Mouse (Mus musculus): Measurements from ENCODE around the gene Adam10. TPM values are rescaled to one million over a fixed set of nuclear protein-coding genes. Genes with fewer than 3 reads are reported as not detected.

Gene Adam10
- polyA plus RNA-seq, 1 experiment from 2014 or later = 72.1 TPM

GRCm38 (mm10) chr9:70653875-70654274 is 24.9 kb upstream of the Adam10 start:
- H3K9me3 ChIP-seq (ENCODE audit: control insufficient read depth, low read length) = no peaks in the 10 kb centered on the region
- H3K36me3 ChIP-seq (ENCODE audit: control insufficient read depth, insufficient read depth, low read length) = peaks cover 3% of the 10 kb centered on the region; the same call in 1 of the 2 replicates
- peak overlapping the region; percentile 65; the same call in 1 of the 2 replicates for H3K4me2 ChIP-seq (ENCODE audit: low read length)
- H3K27ac ChIP-seq (replicated peaks in 1 of 2; ENCODE audit: control insufficient read depth in 1 of 2, insufficient read depth in 1 of 2, low read depth in 2 of 2, low read length in 2 of 2) = no peak overlapping the region
- WGBS = 80% methylated on average over 2 of the region's 2 CpGs
- ATAC-seq (ENCODE audit: insufficient number of reproducible peaks, insufficient read depth, low FRiP score, low read depth) = no peak
- H3K4me1 ChIP-seq (ENCODE audit: control insufficient read depth in 2 of 2, insufficient read depth in 2 of 2, low read length in 2 of 2) = peaks cover 2 to 16% of the 10 kb centered on the region in 2 experiments; a peak in 3 of 4 replicates
- no peak overlapping the region for H3K9ac ChIP-seq (ENCODE audit: low read length)
- no peaks in the 10 kb centered on the region for H3K27me3 ChIP-seq (ENCODE audit: control insufficient read depth, insufficient read depth, low read length)
- no peak overlapping the region for H3K4me3 ChIP-seq (ENCODE audit: control insufficient read depth in 1 of 2, insufficient read depth in 1 of 2, low read depth in 1 of 2, low read length in 2 of 2)

DNA sequence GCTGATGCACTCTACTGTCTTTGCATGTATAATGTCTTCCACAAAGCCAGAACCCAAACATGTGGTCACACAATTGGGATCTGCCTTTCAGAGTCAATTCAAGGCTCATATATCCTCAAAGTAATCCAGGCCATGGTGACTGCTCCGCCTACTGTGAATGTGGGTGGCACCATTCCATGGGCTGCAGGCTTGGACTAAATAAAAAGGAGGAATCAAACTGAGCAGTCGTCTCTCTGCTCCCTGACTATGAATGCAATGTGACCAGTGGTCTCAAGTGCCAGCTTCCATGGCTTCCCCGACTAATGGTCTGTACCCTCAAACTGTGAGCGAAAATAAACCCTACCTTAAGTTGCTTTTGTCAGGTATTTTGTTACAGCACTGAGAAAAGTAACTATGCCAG is 24.3 kb upstream of the Adam10 start:
- 77% methylated on average over 4 of the region's 4 CpGs for WGBS
- Histone ChIP-seq H3K36me3 (ENCODE audit: control insufficient read depth, insufficient read depth, low read length) (peaks cover 3% of the 10 kb centered on the region; the same call in 1 of the 2 replicates), H3K4me3 (ENCODE audit: control insufficient read depth in 1 of 2, insufficient read depth in 1 of 2, low read depth in 1 of 2, low read length in 2 of 2) (no peak overlapping the region), H3K4me2 (ENCODE audit: low read length) (peak overlapping the region; percentile 65), H3K9ac (ENCODE audit: low read length) (no peak overlapping the region), H3K27me3 (ENCODE audit: control insufficient read depth, insufficient read depth, low read length) (no peaks in the 10 kb centered on the region), H3K9me3 (ENCODE audit: control insufficient read depth, low read length) (no peaks in the 10 kb centered on the region), H3K4me1 (ENCODE audit: control insufficient read depth in 2 of 2, insufficient read depth in 2 of 2, low read length in 2 of 2) (peaks cover 2 to 16% of the 10 kb centered on the region in 2 experiments; a peak in 3 of 4 replicates), H3K27ac (replicated peaks in 1 of 2; ENCODE audit: control insufficient read depth in 1 of 2, insufficient read depth in 1 of 2, low read depth in 2 of 2, low read length in 2 of 2) (no peak overlapping the region)
- no peak for ATAC-seq (ENCODE audit: insufficient number of reproducible peaks, insufficient read depth, low FRiP score, low read depth)

DNA sequence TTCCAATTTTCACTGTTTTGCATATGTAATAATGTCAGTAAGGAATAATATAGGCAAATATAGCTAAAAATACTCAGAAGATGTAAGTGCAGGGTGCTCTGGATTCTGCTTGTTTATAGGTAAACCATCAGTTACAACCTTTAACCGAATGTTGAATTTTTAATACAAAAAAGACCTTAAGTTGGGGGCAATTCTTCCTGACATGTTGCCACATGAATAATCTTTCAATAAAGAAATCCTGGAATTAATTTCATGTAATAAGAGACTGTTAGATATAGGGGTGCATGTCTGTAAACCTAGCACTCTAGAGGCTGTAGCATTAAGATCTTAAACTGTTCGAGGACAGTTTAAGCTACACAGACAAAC is 23.1 kb upstream of the Adam10 start:
- no peak for ATAC-seq (ENCODE audit: insufficient number of reproducible peaks, insufficient read depth, low FRiP score, low read depth)
- Histone ChIP-seq H3K4me1 (ENCODE audit: control insufficient read depth in 2 of 2, insufficient read depth in 2 of 2, low read length in 2 of 2) (peaks cover 2 to 16% of the 10 kb centered on the region in 2 experiments; a peak in 3 of 4 replicates), H3K9me3 (ENCODE audit: control insufficient read depth, low read length) (no peaks in the 10 kb centered on the region), H3K36me3 (ENCODE audit: control insufficient read depth, insufficient read depth, low read length) (no peaks in the 10 kb centered on the region), H3K27me3 (ENCODE audit: control insufficient read depth, insufficient read depth, low read length) (no peaks in the 10 kb centered on the region), H3K9ac (ENCODE audit: low read length) (peak overlapping the region; percentile 90), H3K4me3 (ENCODE audit: control insufficient read depth in 1 of 2, insufficient read depth in 1 of 2, low read depth in 1 of 2, low read length in 2 of 2) (peak overlapping the region; percentile 91 to 95; a peak in 3 of 4 replicates), H3K4me2 (ENCODE audit: low read length) (peak overlapping the region; percentile 65), H3K27ac (replicated peaks in 1 of 2; ENCODE audit: control insufficient read depth in 1 of 2, insufficient read depth in 1 of 2, low read depth in 2 of 2, low read length in 2 of 2) (no peak overlapping the region)
- 31% methylated on average over 2 of the region's 2 CpGs for WGBS

DNA sequence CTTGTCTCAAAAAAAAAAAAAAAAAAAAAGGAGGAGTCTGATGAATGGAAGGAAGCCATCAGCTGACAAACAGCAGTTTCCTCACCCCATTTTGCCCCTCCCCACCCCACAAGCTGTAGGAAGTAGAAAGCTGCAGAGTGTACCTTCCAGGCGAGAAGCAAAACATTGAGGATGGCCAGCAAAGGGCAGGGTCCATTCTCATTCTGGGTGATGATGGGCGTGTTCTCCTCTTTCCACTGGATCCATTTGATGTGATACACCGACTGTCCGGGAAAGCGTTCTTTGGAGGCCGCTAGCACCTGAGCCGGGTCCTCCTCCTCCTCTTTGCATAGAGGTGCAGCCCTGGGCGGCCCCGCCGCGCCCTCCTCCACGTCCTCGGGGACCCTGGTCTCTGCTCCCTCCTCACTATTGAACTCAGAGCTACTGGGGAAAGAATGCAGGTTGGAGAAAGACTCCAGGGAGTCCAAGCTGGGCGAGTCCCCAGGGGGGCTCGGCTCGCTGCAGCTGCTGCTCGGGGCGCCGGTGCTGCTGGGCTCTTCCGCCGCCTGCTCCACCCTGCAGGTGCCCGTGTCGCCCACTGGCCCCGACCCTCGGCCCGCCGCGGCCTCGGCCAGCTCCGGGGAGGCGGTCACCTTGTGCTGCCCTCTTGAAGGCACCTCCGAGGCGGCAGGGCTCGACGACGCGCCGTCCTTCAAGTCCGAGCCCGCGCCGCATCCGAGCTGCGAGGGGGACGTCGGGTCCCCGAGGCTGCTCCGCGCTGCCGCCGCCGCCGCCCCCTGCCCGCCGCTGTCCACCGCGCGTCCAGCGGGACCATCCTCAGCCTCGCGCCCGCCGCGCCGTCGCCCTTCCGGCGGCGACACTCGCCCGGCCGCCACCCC is 22.4 kb upstream of the Adam10 start, which contains the start of gene Gm10642:
Gene Gm10642 (plus strand): TSS at position 122 of the 878 bp plus-strand sequence.
- peak; percentile 75 for ATAC-seq (ENCODE audit: insufficient number of reproducible peaks, insufficient read depth, low FRiP score, low read depth)
- Histone ChIP-seq H3K27ac (replicated peaks in 1 of 2; ENCODE audit: control insufficient read depth in 1 of 2, insufficient read depth in 1 of 2, low read depth in 2 of 2, low read length in 2 of 2) (peak within 1 kb of the TSS; percentile 92 to 96), H3K4me1 (ENCODE audit: control insufficient read depth in 2 of 2, insufficient read depth in 2 of 2, low read length in 2 of 2) (peaks cover 2 to 16% of the 10 kb centered on the region in 2 experiments; a peak in 3 of 4 replicates), H3K9ac (ENCODE audit: low read length) (peak within 1 kb of the TSS; percentile 90), H3K4me3 (ENCODE audit: control insufficient read depth in 1 of 2, insufficient read depth in 1 of 2, low read depth in 1 of 2, low read length in 2 of 2) (peak within 1 kb of the TSS; percentile 91 to 95), H3K4me2 (ENCODE audit: low read length) (peak within 1 kb of the TSS; percentile 65), H3K9me3 (ENCODE audit: control insufficient read depth, low read length) (no peaks in the 10 kb centered on the region), H3K36me3 (ENCODE audit: control insufficient read depth, insufficient read depth, low read length) (no peaks in the 10 kb centered on the region), H3K27me3 (ENCODE audit: control insufficient read depth, insufficient read depth, low read length) (no peaks in the 10 kb centered on the region)
- 0% methylated on average over 63 of the region's 72 CpGs for WGBS

- Histone ChIP-seq H3K9ac (ENCODE audit: low read length) (peak within 1 kb of the TSS; percentile 90), H3K9me3 (ENCODE audit: control insufficient read depth, low read length) (no peaks in the 10 kb centered on the region), H3K4me3 (ENCODE audit: control insufficient read depth in 1 of 2, insufficient read depth in 1 of 2, low read depth in 1 of 2, low read length in 2 of 2) (peak within 1 kb of the TSS; percentile 91 to 95), H3K4me1 (ENCODE audit: control insufficient read depth in 2 of 2, insufficient read depth in 2 of 2, low read length in 2 of 2) (peaks cover 2 to 16% of the 10 kb centered on the region in 2 experiments; a peak in 3 of 4 replicates), H3K27me3 (ENCODE audit: control insufficient read depth, insufficient read depth, low read length) (no peaks in the 10 kb centered on the region), H3K4me2 (ENCODE audit: low read length) (peak within 1 kb of the TSS; percentile 65), H3K36me3 (ENCODE audit: control insufficient read depth, insufficient read depth, low read length) (no peaks in the 10 kb centered on the region), H3K27ac (replicated peaks in 1 of 2; ENCODE audit: control insufficient read depth in 1 of 2, insufficient read depth in 1 of 2, low read depth in 2 of 2, low read length in 2 of 2) (peak within 1 kb of the TSS; percentile 92 to 96)
- peak; percentile 97 for ATAC-seq (ENCODE audit: insufficient number of reproducible peaks, insufficient read depth, low FRiP score, low read depth)
- WGBS = 3% methylated on average over 67 of the region's 67 CpGs
These were observed 21.5 kb upstream of the Adam10 start, which contains the start of gene Mindy2 for GRCm38 (mm10) chr9:70657013-70657967. Mindy2 (minus strand) TSS chr9:70657174.

DNA sequence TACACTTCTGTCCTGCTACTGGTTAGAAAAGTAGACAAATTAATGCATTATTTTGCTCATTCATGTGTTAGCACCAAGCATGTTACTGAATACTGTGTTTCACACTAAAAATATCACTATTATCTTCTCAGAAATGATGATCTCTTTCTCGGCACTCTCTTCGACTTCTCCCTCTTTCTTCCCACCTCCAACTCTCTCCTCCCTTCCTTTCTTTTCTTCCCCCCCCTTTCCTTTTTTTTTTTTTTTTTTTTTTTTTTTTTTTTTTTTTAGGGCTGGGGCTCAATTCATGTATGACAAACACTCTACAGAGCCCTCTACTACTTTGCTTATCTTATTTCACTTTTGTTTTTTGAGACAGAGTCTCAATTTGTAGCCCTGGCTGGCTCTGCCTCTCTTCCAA is 20.5 kb upstream of the Adam10 start:
- no peak for ATAC-seq (ENCODE audit: insufficient number of reproducible peaks, insufficient read depth, low FRiP score, low read depth)
- H3K4me2 ChIP-seq (ENCODE audit: low read length) = no peak overlapping the region
- H3K4me3 ChIP-seq (ENCODE audit: control insufficient read depth in 1 of 2, insufficient read depth in 1 of 2, low read depth in 1 of 2, low read length in 2 of 2) = no peak overlapping the region
- peaks cover 2 to 16% of the 10 kb centered on the region in 2 experiments; a peak in 3 of 4 replicates for H3K4me1 ChIP-seq (ENCODE audit: control insufficient read depth in 2 of 2, insufficient read depth in 2 of 2, low read length in 2 of 2)
- H3K9me3 ChIP-seq (ENCODE audit: control insufficient read depth, low read length) = no peaks in the 10 kb centered on the region
- no peak overlapping the region for H3K27ac ChIP-seq (replicated peaks in 1 of 2; ENCODE audit: control insufficient read depth in 1 of 2, insufficient read depth in 1 of 2, low read depth in 2 of 2, low read length in 2 of 2)
- H3K9ac ChIP-seq (ENCODE audit: low read length) = no peak overlapping the region
- 56% methylated on average over 2 of the region's 2 CpGs for WGBS
- no peaks in the 10 kb centered on the region for H3K27me3 ChIP-seq (ENCODE audit: control insufficient read depth, insufficient read depth, low read length)
- H3K36me3 ChIP-seq (ENCODE audit: control insufficient read depth, insufficient read depth, low read length) = no peaks in the 10 kb centered on the region

DNA sequence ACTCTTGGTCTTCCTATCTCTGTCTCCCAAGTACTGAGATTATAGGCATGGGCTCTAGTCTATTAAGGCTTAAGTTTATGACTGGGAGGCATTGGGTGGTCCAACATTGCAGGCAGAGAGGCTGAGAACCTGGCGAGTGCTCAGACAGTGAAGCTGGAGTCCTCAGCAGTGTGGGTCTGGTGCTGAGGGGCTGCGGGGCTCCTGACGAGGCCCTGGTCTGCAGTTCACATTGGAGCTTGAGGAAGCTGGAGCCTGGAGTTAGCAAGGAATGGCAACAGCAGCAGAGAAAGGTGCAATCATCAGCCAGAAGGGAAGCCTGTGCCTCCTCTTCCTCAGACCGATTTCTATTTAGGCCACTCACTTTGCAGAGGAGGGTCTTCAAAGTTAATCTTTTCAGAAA is 13.9 kb upstream of the Adam10 start:
- Histone ChIP-seq H3K36me3 (ENCODE audit: control insufficient read depth, insufficient read depth, low read length) (no peaks in the 10 kb centered on the region), H3K27ac (replicated peaks in 1 of 2; ENCODE audit: control insufficient read depth in 1 of 2, insufficient read depth in 1 of 2, low read depth in 2 of 2, low read length in 2 of 2) (no peak overlapping the region), H3K4me2 (ENCODE audit: low read length) (no peak overlapping the region), H3K27me3 (ENCODE audit: control insufficient read depth, insufficient read depth, low read length) (no peaks in the 10 kb centered on the region), H3K9me3 (ENCODE audit: control insufficient read depth, low read length) (peaks cover 3% of the 10 kb centered on the region; the same call in 1 of the 2 replicates), H3K4me3 (ENCODE audit: control insufficient read depth in 1 of 2, insufficient read depth in 1 of 2, low read depth in 1 of 2, low read length in 2 of 2) (no peak overlapping the region), H3K9ac (ENCODE audit: low read length) (no peak overlapping the region), H3K4me1 (ENCODE audit: control insufficient read depth in 2 of 2, insufficient read depth in 2 of 2, low read length in 2 of 2) (peaks cover 0 to 5% of the 10 kb centered on the region in 2 experiments; a peak in 1 of 4 replicates)
- WGBS = 77% methylated on average over 4 of the region's 4 CpGs
- no peak for ATAC-seq (ENCODE audit: insufficient number of reproducible peaks, insufficient read depth, low FRiP score, low read depth)

All from heart, embryonic 14.5 days (tissue).